Mouse (Mus musculus) monocyte, adult 5-6 weeks (primary cell): Measurements from ENCODE around the gene Suox. TPM values are rescaled to one million over a fixed set of nuclear protein-coding genes. Genes with fewer than 3 reads are reported as not detected.
"Not testable (repeated sequence)": the region's sequence is repeated elsewhere in the genome, so short reads cannot be mapped to it uniquely, and the experiment has no call there.

ENCODE experiments used
- ATAC-seq: fragments of 153-309, 156-312 bp; replicated peaks from 2 replicates; pipeline ENCODE4 v1.8.0; 2017; ENCODE audit warnings: mild to moderate bottlenecking; ENCODE audit not compliant: low TSS enrichment, insufficient number of reproducible peaks, severe bottlenecking, poor library complexity, low FRiP score
- total RNA-seq: library from RNA; stranded (forward); fragments of 200-1000, 200-491, 200-594 nt; gene quantifications from 3 replicates; pipeline ENCODE4 v1.2.3, GENCODE M21; 2017

Suox gene
- total RNA-seq, 1 experiment from 2014 or later: 10.7 TPM

DNA sequence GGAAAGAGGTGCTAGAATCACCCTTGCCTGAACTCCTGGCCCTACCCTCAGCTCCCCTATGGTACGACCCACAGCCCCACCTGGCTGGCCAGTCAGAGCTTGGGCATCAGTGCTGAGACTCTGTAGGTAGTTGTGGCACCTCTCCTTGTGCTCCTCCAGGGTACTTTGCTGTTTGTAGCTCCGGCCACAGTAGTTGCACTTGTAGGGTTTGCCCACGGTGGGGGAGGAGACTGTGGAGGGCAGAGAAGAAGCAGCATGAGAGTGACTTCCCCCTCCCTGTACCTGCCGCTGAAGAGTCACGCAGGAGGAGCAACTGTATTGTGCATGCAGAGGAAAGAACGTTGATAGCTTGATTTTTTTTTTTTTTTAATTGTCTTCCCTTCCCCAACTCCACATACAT lies 37.3 kb downstream of the Suox start:
- ATAC-seq: no peak; the same call in 1 of the 2 replicates

DNA sequence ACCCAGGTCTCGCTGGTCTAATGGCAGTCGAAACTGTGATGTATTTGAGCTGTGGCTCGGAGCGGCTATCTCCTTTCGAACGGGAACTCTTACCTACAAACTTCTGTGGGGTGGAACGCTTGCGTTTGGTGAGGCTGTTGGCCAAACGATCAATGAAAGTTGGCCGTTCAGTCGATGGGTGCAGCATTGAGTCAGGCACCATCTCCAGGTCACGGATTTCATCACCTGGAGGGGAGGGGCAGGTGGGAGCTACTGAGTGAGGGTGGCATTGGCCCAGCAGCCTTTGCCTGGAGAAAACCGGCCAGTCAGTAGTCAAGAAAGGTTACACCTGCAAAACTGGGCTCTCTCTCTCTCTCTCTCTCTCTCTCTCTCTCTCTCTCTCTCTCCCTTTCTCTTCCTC lies 38.2 kb downstream of the Suox start:
- ATAC-seq: no peak

DNA sequence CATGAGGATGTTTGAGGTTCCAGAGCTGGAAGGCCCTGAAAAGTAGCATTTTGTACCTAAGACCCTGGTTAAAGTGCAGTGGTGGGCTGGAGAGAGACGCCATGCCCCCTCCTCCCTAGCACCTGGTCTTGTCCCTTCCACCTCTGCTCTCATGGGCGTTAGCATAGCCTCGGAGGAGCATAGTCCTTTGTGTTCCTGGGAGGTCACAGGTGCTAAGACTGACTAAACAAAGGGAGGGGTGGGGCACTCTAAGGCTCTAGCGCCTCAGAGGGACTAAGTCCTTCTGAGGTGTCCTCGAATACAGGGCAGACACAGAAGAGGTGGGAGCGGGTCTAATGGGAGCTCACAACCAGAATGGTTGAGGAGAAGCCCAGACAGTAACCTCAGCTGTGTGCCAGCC lies 42.3 kb downstream of the Suox start:
- no peak for ATAC-seq

DNA sequence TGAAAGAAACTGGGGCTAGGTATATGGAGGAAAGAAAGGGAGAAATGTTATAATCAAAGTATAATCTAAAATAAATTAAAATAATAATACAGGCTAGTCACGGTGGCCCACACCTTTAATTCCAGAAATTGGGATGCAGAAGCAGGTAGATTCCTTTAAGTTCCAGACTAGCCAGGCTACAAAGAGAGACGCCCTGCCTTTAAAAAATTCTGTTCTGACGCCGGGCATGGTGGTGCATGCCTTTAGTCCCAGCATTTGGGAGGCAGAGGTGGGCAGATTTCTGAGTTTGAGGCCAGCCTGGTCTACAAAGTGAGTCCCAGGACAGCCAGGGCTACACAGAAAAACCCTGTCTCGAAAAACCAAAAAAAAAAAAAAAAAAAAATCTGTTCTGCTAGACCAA lies 43.6 kb downstream of the Suox start:
- not testable (repeated sequence) for ATAC-seq

DNA sequence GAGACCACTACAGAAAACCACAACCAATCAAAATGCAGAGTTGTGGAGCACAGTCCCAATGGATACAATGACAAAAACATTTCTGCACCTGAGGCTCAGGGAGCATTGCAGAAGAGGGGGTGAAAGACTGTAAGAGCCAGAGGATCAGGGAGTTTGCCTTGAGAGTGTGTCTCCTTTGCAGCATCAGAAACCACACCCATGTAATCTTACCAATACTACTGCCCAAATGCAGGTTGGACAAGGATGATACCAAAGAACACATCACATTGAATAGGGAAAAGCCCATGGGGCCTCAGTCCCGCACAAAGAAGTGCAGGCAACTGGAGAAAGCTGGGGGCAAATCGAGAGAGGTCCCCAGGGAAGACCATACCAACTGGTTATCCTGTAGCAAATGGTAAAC lies 44.1 kb downstream of the Suox start:
- ATAC-seq: no peak

DNA sequence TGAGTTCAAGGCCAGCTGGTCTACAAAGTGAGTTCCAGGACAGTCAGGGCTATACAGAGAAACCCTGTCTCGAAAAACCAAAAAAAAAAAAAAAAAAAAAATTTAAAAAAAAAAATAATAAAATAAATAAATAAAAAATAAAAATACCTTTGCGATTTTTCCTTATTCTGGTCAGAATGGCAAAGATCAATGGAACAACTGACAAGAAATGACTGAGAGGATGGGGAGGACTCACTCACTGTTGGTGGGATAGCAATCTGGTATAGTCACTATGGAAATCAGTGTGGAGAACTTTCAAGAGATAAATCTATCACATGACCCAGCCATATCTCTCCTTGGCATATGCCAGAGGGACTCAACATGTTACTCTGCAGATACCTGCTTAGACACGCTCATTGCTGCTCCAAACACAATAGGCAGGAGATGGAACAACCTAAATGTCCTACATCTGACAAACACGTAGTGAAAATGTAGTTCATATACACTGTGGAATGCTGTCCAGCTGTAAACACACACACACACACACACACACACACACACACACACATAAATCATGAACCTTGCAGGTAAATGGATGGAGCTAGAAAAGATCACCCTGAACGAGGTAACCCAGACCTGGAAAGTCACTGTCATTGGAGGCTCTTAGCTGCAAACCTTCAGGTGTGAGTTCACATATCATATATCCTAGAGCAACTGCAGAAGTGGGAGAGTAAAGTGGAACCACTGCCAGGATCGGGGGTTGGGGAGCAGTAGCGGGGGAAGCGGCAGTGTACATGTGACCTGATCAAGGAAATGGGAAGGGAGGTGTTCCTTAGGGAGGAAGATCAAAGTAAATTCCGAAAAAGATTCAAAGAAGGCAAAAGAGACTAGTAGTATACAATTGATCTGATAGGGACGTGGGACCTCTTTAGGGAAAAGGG lies 46.2 kb downstream of the Suox start:
- ATAC-seq: no peak

DNA sequence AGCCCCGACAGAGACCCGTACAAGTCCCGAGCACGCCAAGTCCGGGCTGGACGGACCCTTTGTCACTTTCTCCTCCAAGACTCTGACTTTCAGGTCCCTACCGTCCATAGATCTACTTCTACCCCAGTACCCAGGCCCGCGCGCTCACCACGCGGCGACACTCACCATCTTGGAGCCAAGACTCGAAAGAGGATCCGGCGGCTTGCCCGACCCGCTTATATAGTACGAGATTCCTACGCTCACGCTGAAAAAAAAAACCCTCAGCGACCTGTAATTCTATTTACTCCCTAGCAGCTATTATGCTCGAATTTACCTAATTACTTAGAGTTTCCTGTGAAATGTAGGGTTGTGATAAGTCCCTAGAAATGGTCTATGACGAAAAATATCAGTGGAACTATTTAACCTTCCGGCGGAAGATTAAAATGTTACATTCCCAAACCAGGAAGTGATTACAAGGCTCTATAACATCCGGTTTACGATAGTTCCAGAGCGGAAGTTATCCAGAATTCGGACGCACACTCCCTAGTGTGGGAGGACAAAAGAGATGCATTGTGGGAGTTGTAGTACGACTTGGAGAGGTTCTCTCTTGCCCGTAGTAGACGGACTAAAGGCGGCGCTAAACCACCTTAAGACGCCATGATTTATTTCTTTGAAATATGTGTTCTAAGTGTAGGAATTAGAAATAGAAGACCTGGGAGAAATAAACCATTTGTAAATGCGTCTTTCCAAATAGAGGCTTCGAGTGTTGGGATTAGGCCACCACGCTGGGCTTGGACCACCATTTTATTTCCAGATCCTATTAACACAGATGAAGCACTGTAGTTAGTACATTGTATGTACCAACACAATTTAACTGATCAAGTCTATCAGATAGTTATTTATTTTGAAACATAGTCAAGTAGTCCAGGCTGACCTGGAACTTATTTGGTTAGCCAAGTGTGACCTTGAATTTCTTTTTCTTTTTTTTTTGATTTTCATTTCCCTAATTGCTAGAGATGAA lies 47.3 kb downstream of the Suox start, which contains the start of gene Rps26:
TSS of gene Rps26 (minus strand) at position 437 of the 1,000 bp plus-strand sequence.
- peak; percentile 98 for ATAC-seq

DNA sequence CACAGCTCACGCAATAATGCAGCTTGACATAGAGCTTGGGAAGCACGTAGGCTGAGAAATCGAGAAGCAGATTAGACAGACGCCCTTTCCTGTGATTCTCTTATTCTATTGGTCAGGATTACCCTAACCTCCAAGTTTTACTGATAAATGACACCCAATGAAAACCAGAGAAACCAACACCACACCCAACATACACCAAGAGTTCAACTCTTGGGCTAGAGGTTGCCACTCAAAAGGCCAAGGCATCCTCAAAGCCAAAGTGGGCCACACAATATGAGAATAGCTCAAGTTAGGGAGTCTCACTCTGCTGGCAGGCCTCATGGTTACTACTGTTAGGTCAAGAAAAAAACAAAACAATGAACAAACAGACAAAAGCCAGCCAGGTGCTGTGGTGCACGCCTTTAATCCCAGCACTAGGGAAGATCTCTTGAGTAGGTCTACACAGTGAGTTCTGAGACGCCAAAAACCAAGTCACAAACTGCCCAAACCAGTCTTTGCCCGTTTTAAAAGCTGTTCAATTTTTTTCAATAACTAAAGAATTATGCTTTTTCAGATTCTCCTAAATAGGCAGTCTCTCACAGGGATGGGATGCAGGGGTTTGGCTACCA lies 48.5 kb downstream of the Suox start:
- ATAC-seq: no peak

DNA sequence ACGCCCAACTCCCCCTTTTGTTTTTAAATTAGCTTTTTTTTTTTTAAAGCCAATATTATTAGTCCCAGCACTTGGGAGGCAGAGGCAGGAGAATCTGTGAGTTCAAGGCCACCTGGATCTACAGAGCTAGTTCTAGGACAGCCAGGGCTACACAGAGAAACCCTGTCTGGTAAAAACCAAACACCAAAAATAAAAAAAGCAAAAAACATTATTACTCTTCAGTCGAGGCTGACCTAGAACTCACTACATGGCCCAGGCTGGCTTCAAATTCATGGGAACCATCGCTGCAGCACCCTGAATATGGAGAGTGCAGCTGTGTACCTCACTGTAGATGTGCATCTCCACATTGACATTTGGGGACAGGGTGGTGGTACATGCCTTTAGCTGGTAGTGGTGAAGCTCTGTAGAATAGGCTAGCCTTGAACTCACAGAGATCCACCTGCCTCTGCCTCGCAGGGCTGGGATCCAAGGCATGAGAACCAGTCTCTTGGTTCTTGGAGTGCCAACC lies 50.7 kb downstream of the Suox start:
- not testable (repeated sequence) for ATAC-seq

DNA sequence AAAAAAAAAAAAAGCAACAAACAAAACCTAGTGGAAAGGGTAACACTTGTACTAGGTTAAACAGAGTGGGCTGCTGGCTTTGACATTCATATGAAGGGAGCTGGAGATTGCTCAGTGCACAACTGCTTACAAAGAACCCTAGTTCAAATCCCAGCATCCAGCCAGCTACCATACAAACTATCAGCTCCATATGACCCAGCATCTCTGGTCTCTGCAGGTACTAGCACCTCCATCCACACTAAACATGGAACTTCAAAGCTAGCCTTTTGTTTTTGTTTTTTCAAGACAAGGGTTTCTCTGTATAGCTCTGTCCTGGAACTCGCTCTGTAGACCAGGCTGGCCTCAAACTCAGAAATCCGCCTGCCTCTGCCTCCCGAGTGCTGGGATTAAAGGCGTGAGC lies 51.2 kb downstream of the Suox start:
- no peak for ATAC-seq

DNA sequence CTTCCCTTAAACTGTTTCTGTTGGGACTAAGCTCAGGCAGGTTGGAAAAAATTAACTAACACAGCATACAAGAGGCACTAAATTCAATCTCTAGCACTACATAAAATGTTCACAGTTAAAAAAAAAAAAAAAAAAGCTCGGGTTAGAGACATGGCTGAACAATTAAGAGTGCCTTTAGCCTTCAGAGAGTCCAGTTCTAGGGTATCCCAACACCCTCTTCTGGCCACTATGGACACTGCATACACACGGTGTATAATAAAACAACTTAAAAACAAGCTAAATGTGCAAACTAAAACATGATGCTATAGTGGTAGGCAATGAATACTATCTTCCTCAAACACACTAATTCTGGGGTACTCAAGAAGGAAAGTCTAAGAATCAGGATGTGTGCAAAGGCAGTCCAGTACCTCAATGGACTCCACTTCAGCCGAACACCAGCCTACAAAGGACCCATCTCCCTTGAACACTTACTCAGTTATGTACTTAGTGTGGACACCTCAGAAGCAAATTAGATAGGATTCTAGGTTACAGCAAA lies 51.8 kb downstream of the Suox start:
- ATAC-seq: no peak

DNA sequence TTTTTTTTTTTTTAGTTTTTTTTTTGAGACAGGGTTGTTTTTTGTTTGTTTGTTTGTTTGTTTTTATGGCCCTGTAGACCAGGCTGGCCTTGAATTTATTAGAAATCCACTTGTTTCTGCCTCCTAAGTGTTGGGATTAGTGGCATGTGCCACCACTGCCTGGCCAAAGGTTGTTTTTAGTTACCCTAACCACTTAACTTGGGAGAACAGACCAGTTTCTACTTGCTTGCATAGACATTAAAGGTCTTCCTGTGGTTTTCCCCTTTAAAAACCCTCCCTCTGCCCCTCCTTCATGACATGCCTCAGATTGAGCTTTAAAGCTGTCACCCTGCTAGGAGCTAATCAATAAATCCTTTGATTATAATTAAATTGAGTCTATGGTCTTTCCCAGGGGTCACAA lies 53.6 kb downstream of the Suox start:
- no peak for ATAC-seq

Other genes with a start within 250 kb of the Suox start
- gene Smarcc2, start 214.8 kb downstream of the Suox start, total RNA-seq: 53.3 to 103 TPM (median 61.2 TPM) in 3 replicates
- 2,131 to 2,768 TPM (median 2,315 TPM) in 3 replicates for gene Myl6, start 179.9 kb downstream of the Suox start, total RNA-seq
- not detected in 3 replicates for gene Myl6b, start 175.4 kb downstream of the Suox start, total RNA-seq
- gene Esyt1, start 148.2 kb downstream of the Suox start, total RNA-seq: 135 to 345 TPM (median 157 TPM) in 3 replicates
- gene Zc3h10, start 126.3 kb downstream of the Suox start, total RNA-seq: 16.1 to 26.5 TPM (median 19.1 TPM) in 3 replicates
- 2,103 to 2,260 TPM (median 2,168 TPM) in 3 replicates for gene Rpl41, start 124.8 kb downstream of the Suox start, total RNA-seq
- gene Pa2g4, start 108.1 kb downstream of the Suox start, total RNA-seq: 37.2 to 74.1 TPM (median 47.8 TPM) in 3 replicates
- 1.4 to 3.3 TPM (median 2.8 TPM) in 3 replicates for gene Erbb3, start 84.4 kb downstream of the Suox start, total RNA-seq
- gene Rps26, start 47.3 kb downstream of the Suox start, total RNA-seq: 224 to 301 TPM (median 295 TPM) in 3 replicates
- gene Ikzf4, start 28.1 kb downstream of the Suox start, total RNA-seq: not detected in 3 replicates
- gene Rab5b, start 22.2 kb upstream of the Suox start, total RNA-seq: 64.1 to 81.0 TPM (median 72.7 TPM) in 3 replicates
- gene Pmel, start 30.1 kb upstream of the Suox start, total RNA-seq: not detected in 3 replicates
- gene Cdk2, start 31.0 kb upstream of the Suox start, total RNA-seq: 14.5 to 21.4 TPM (median 19.5 TPM) in 3 replicates
- 68.7 to 107 TPM (median 86.0 TPM) in 3 replicates for gene Dgka, start 70.8 kb upstream of the Suox start, total RNA-seq
- gene Pym1, start 73.8 kb upstream of the Suox start, total RNA-seq: 30.7 to 38.7 TPM (median 34.9 TPM) in 3 replicates
- 0.53 to 10.5 TPM (median 2.5 TPM) in 3 replicates for gene Mmp19, start 116.8 kb upstream of the Suox start, total RNA-seq
- 73.0 to 91.5 TPM (median 73.5 TPM) in 3 replicates for gene Dnajc14, start 130.0 kb upstream of the Suox start, total RNA-seq
- gene Tmem198b, start 130.3 kb upstream of the Suox start, total RNA-seq: 1.1 to 2.5 TPM (median 2.0 TPM) in 3 replicates
- 151 to 244 TPM (median 182 TPM) in 3 replicates for gene Sarnp, start 143.3 kb upstream of the Suox start, total RNA-seq
- 72.1 to 86.7 TPM (median 76.6 TPM) in 3 replicates for gene Ormdl2, start 147.6 kb upstream of the Suox start, total RNA-seq
- 0.57 to 3.8 TPM (median 1.8 TPM) in 3 replicates for gene Gdf11, start 217.6 kb upstream of the Suox start, total RNA-seq
- gene Cd63, start 226.9 kb upstream of the Suox start, total RNA-seq: 12.1 to 26.5 TPM (median 22.9 TPM) in 3 replicates
- 1.5 to 7.6 TPM in 2 of 3 replicates, not detected in the other for gene Rdh5, start 248.8 kb upstream of the Suox start, total RNA-seq
- 110 to 127 TPM (median 111 TPM) in 3 replicates for gene Bloc1s1, start 250.0 kb upstream of the Suox start, total RNA-seq